Mouse (Mus musculus): Measurements from ENCODE around the gene Cst10.

Cst10 gene

DNA sequence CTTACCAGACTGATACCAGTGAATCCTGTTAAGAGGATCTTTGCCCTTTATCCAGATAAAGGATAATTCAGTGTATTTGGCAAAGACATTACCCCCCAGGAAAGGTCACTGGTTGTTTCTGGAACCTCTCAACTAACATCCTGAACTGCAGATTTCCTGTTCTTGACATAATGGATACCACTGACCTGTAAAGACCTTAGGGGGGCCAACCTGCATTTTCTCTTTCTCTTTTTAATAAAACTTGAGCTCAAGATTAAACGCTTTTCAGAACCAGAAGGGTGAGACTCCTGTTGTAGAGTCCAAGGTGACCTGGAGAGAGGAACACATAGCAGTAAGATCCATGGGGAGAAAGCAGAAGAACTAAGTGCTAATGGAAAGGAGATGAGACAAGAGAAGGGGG is at the start of gene Cst10:
Cst10 (plus strand) TSS at position 301 of the 400 bp plus-strand sequence.
- no peak for DNase-seq

GRCm38 (mm10) chr2:149392951-149393350 is 11.9 kb upstream of the Cst10 start:
- DNase-seq, result no peak

- DNase-seq, result peak; percentile 12 to 22
These were observed 17.7 kb downstream of the Cst10 start for GRCm38 (mm10) chr2:149422564-149422963.
